Mouse (Mus musculus) kidney, adult 2 months (tissue): Measurements from ENCODE around the gene Ccnf.

ENCODE experiments used
- CTCF ChIP-seq: fragments of 200-500 bp; conservative IDR thresholded peaks from 2 replicates; pipeline ENCODE4 v1.5.1; 2011; ENCODE audit warnings: low read depth, mild to moderate bottlenecking, control low read depth, low read length, moderate library complexity, mixed read lengths; ENCODE audit not compliant: insufficient read depth, insufficient read length
- POLR2A ChIP-seq: fragments of 200-500 bp; IDR thresholded peaks from one replicate; pipeline ENCODE4 v1.6.1; 2011; ENCODE audit warnings: low read depth, low read length, control low read depth

- TF ChIP-seq POLR2A: no peak
- TF ChIP-seq CTCF: no peak
These were observed 9.2 kb upstream of the Ccnf start for GRCm38 (mm10) chr17:24260516-24260915.
